Mouse (Mus musculus): Measurements from ENCODE around the gene Obox5. TPM values are rescaled to one million over a fixed set of nuclear protein-coding genes. Genes with fewer than 3 reads are reported as not detected.
"Not testable (repeated sequence)": the region's sequence is repeated elsewhere in the genome, so short reads cannot be mapped to it uniquely, and the experiment has no call there.

Gene Obox5
- total RNA-seq (2022): not detected

- not testable (repeated sequence) for DNase-seq
These were observed at the start of gene Obox5 for GRCm38 (mm10) chr7:15749831-15750230. Gene Obox5, plus strand, starts transcription at chr7:15750131.

DNA sequence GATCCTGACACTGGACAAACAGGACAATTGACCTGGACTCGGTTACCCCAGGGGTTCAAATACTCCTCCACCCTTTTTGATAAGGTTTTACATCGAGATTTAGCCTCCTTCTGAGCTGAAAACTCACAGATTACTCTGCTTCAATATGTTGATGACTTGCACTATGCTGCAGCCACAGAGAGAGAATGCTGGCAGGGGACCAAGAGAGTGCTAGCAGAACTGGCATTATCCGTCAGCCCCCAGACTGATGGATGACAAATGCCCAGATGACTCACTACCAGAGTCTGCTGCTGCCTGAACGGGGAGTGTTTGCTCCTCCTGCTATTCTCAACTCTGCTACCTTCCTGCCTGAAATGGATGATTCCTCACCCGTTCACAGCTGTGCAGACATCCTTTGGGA, 635 bp upstream of the Obox5 start:
- not testable (repeated sequence) for DNase-seq

Other genes with a start within 250 kb of the Obox5 start
- gene Obox3, start 110.2 kb upstream of the Obox5 start, total RNA-seq (2022): not detected
- gene Obox6, start 89.5 kb downstream of the Obox5 start, total RNA-seq (2022): not detected
- not detected for gene Crx, start 129.8 kb downstream of the Obox5 start, total RNA-seq (2022)
- gene Crxos, start 132.5 kb downstream of the Obox5 start, total RNA-seq (2022): not detected
- gene Selenow, start 172.3 kb downstream of the Obox5 start, total RNA-seq (2022): 100 to 1,000 TPM; 169 to 222 (median 210) TPM
- 100 to 1,000 TPM; 175 to 199 (median 191) TPM for gene Nop53, start 195.9 kb downstream of the Obox5 start, total RNA-seq (2022)
- 10 to 100 TPM; 23.3 to 100.0 (median 41.1) TPM for gene Ehd2, start 217.4 kb downstream of the Obox5 start, total RNA-seq (2022)

Measured in adrenal gland, adult 8-10 months (tissue).